Mouse (Mus musculus) lung, embryonic 15.5 days (tissue): ENCODE results near the gene Zglp1. TPM values are rescaled to one million over a fixed set of nuclear protein-coding genes. Genes with fewer than 3 reads are reported as not detected.

Experiments
- ATAC-seq: fragments of 200-750 bp; cut with Nextera tagmentation; 2 replicates; pipeline ENCODE4 v1.8.0; 2017; ENCODE audit warnings: moderate number of reproducible peaks, borderline replicate concordance; ENCODE audit not compliant: low FRiP score, low TSS enrichment; ENCODE audit errors: extremely low read depth
- H3K27ac ChIP-seq: fragments of 300-500 bp; sonication (generic); 2 replicates; pipeline ENCODE4 v1.5.1; 2015; ENCODE audit warnings: moderate library complexity, mild to moderate bottlenecking, inconsistent platforms
- H3K27me3 ChIP-seq: fragments of 300-500 bp; sonication (generic); 2 replicates; pipeline ENCODE4 v1.6.1; 2015; ENCODE audit warnings: inconsistent platforms
- H3K36me3 ChIP-seq: fragments of 300-500 bp; sonication (generic); 2 replicates; pipeline ENCODE4 v1.6.1; 2015; ENCODE audit warnings: inconsistent platforms
- H3K4me1 ChIP-seq: fragments of 300-500 bp; sonication (generic); 2 replicates; pipeline ENCODE4 v1.6.1; 2015; ENCODE audit warnings: inconsistent platforms
- H3K4me2 ChIP-seq: fragments of 300-500 bp; sonication (generic); 2 replicates; pipeline ENCODE4 v1.6.1; 2015; ENCODE audit warnings: inconsistent platforms, mild to moderate bottlenecking, moderate library complexity
- H3K4me3 ChIP-seq: fragments of 300-500 bp; sonication (generic); 2 replicates; pipeline ENCODE4 v1.5.1; 2015; ENCODE audit warnings: mild to moderate bottlenecking, inconsistent platforms
- H3K9ac ChIP-seq: fragments of 300-500 bp; sonication (generic); 2 replicates; pipeline ENCODE4 v1.6.1; 2015; ENCODE audit warnings: inconsistent platforms
- H3K9me3 ChIP-seq: fragments of 300-500 bp; sonication (generic); 2 replicates; pipeline ENCODE4 v1.6.1; 2016; ENCODE audit warnings: inconsistent platforms
- WGBS: fragments of 180-500 bp; shearing (Covaris S2); methylation state at CpG from one replicate; pipeline ENCODE4 v1.1.7; 2015; 5-methylcytosine and 5-hydroxymethylcytosine counted together
- microRNA counts: library from miRNA; unstranded; fragments of <30 nt; microRNA quantifications from one replicate; lab custom pipeline; 2016
- microRNA-seq: library from miRNA; unstranded; fragments of <30 nt; microRNA quantifications from one replicate; pipeline ENCODE4, GENCODE M21; 2016
- polyA plus RNA-seq: library from polyadenylated mRNA; unstranded; fragments of >200 nt; fragmentation: Nextera tagmentation; extraction: Ambion mirVana; gene quantifications from 2 replicates; pipeline ENCODE4 v1.2.1, GENCODE M21; 2015

Gene Zglp1
- polyA plus RNA-seq, 1 experiment from 2014 or later: 0.76 TPM

GRCm38 (mm10) chr9:21022288-21022687, 44.6 kb downstream of the Zglp1 start:
- ATAC-seq: no peak
- Histone ChIP-seq H3K27me3 (peaks cover under 1% of the 10 kb centered on the region; the same call in 1 of the 2 replicates), H3K4me1 (peaks cover 29% of the 10 kb centered on the region), H3K9me3 (no peaks in the 10 kb centered on the region), H3K27ac (peak overlapping the region; percentile 77), H3K9ac (no peak overlapping the region), H3K4me2 (no peak overlapping the region), H3K36me3 (no peaks in the 10 kb centered on the region; the same call in 1 of the 2 replicates), H3K4me3 (no peak overlapping the region)
- WGBS: 39% methylated on average over 6 of the region's 6 CpGs

GRCm38 (mm10) chr9:21021363-21021762, 45.5 kb downstream of the Zglp1 start:
- WGBS: 43% methylated on average over 3 of the region's 3 CpGs
- Histone ChIP-seq H3K36me3 (no peaks in the 10 kb centered on the region; the same call in 1 of the 2 replicates), H3K27me3 (peaks cover 9% of the 10 kb centered on the region), H3K4me1 (peaks cover 30% of the 10 kb centered on the region), H3K9me3 (no peaks in the 10 kb centered on the region), H3K27ac (peak overlapping the region; percentile 77), H3K4me2 (no peak overlapping the region), H3K4me3 (no peak overlapping the region), H3K9ac (no peak overlapping the region)
- ATAC-seq: no peak

- H3K9me3 ChIP-seq: no peaks in the 10 kb centered on the region
- H3K27me3 ChIP-seq: peaks cover 18% of the 10 kb centered on the region
- no peak overlapping the region for H3K4me2 ChIP-seq
- no peak overlapping the region for H3K9ac ChIP-seq
- peaks cover 48% of the 10 kb centered on the region for H3K4me1 ChIP-seq
- no peak overlapping the region for H3K4me3 ChIP-seq
- 74% methylated on average over 2 of the region's 2 CpGs for WGBS
- H3K27ac ChIP-seq: no peak overlapping the region
- no peak for ATAC-seq
- no peaks in the 10 kb centered on the region; the same call in 1 of the 2 replicates for H3K36me3 ChIP-seq
Observed at GRCm38 (mm10) chr9:21018600-21018999, 48.3 kb downstream of the Zglp1 start.

GRCm38 (mm10) chr9:21017177-21017575, 49.7 kb downstream of the Zglp1 start:
- Histone ChIP-seq H3K27ac (0 out of 2 replicates have a peak overlapping the region, but pooled peaks have one; percentile 10), H3K9me3 (no peaks in the 10 kb centered on the region), H3K4me3 (peak overlapping the region; percentile 50), H3K4me2 (peak overlapping the region; percentile 77), H3K4me1 (peaks cover 47% of the 10 kb centered on the region), H3K9ac (no peak overlapping the region; the same call in 1 of the 2 replicates), H3K27me3 (peaks cover 18% of the 10 kb centered on the region), H3K36me3 (no peaks in the 10 kb centered on the region; the same call in 1 of the 2 replicates)
- WGBS: 26% methylated on average over 4 of the region's 4 CpGs
- ATAC-seq: no peak

GRCm38 (mm10) chr9:21016331-21017176, 50.3 kb downstream of the Zglp1 start:
- Histone ChIP-seq H3K4me2 (peak overlapping the region; percentile 77), H3K36me3 (no peaks in the 10 kb centered on the region; the same call in 1 of the 2 replicates), H3K9me3 (no peaks in the 10 kb centered on the region), H3K27me3 (peaks cover 18% of the 10 kb centered on the region), H3K27ac (peak overlapping the region; percentile 52), H3K9ac (peak overlapping the region; percentile 21), H3K4me3 (peak overlapping the region; percentile 50), H3K4me1 (peaks cover 47% of the 10 kb centered on the region)
- ATAC-seq: no peak
- 4% methylated on average over 17 of the region's 17 CpGs for WGBS

GRCm38 (mm10) chr9:21015571-21016130, 51.2 kb downstream of the Zglp1 start, which contains the start of gene Icam1:
TSS of gene Icam1 (plus strand) at chr9:21015985.
- Histone ChIP-seq H3K4me1 (peaks cover 46% of the 10 kb centered on the region), H3K9me3 (no peaks in the 10 kb centered on the region), H3K9ac (peak within 1 kb of the TSS; percentile 21), H3K27ac (peak within 1 kb of the TSS; percentile 55), H3K36me3 (no peaks in the 10 kb centered on the region), H3K27me3 (peaks cover 18% of the 10 kb centered on the region), H3K4me3 (peak within 1 kb of the TSS; percentile 50), H3K4me2 (peak within 1 kb of the TSS; percentile 77)
- WGBS: 1% methylated on average over 30 of the region's 30 CpGs
- ATAC-seq: peak; percentile 34; the same call in 1 of the 2 replicates

GRCm38 (mm10) chr9:21014691-21015570, 52.0 kb downstream of the Zglp1 start:
- Histone ChIP-seq H3K4me3 (peak overlapping the region; percentile 50), H3K4me2 (peak overlapping the region; percentile 77), H3K9me3 (no peaks in the 10 kb centered on the region), H3K4me1 (peaks cover 50% of the 10 kb centered on the region), H3K9ac (peak overlapping the region; percentile 21; the same call in 1 of the 2 replicates), H3K27ac (peak overlapping the region; percentile 55), H3K27me3 (peaks cover 18% of the 10 kb centered on the region), H3K36me3 (no peaks in the 10 kb centered on the region)
- peak; percentile 65; the same call in 1 of the 2 replicates for ATAC-seq
- 4% methylated on average over 29 of the region's 29 CpGs for WGBS

MicroRNAs encoded within 50 kb of the gene (microRNA counts, 519-probe panel; counts per million panel counts)
- microRNA mmu-miR-1900 (lab: Ali Mortazavi, UCI): 2,589 counts per million, percentile 60 among the panel's probes with 10 or more counts

Small RNAs within 50 kb of the gene (microRNA-seq; reads per million reads assigned to microRNA genes)
- gene Mir1900 (not detected), gene Mir7082 (not detected)

Other genes with a start within 250 kb of the Zglp1 start
- gene Rdh8, start 248.6 kb downstream of the Zglp1 start, polyA plus RNA-seq: not detected in 2 replicates
- 15.7 and 18.6 TPM in 2 replicates for gene A230050P20Rik, start 198.5 kb downstream of the Zglp1 start, polyA plus RNA-seq
- gene Angptl6, start 187.4 kb downstream of the Zglp1 start, polyA plus RNA-seq: 2.8 and 3.4 TPM in 2 replicates
- 67.3 and 71.3 TPM in 2 replicates for gene Ppan, start 178.9 kb downstream of the Zglp1 start, polyA plus RNA-seq
- 281 and 294 TPM in 2 replicates for gene Eif3g, start 168.5 kb downstream of the Zglp1 start, polyA plus RNA-seq
- gene Dnmt1, start 107.2 kb downstream of the Zglp1 start, polyA plus RNA-seq: 101 and 104 TPM in 2 replicates
- 63.4 and 65.2 TPM in 2 replicates for gene S1pr2, start 90.3 kb downstream of the Zglp1 start, polyA plus RNA-seq
- gene Mrpl4, start 64.4 kb downstream of the Zglp1 start, polyA plus RNA-seq: 157 and 160 TPM in 2 replicates
- gene Icam1, start 51.1 kb downstream of the Zglp1 start, polyA plus RNA-seq: 55.1 and 57.5 TPM in 2 replicates
- 2.4 and 2.9 TPM in 2 replicates for gene Icam4, start 37.7 kb downstream of the Zglp1 start, polyA plus RNA-seq
- 0.17 and 0.23 TPM in 2 replicates for gene Icam5, start 35.0 kb downstream of the Zglp1 start, polyA plus RNA-seq
- gene Gm49373, start 6.0 kb upstream of the Zglp1 start, polyA plus RNA-seq: 0.29 and 0.47 TPM in 2 replicates
- gene Fdx1l, start 6.5 kb upstream of the Zglp1 start, polyA plus RNA-seq: 55.3 and 56.9 TPM in 2 replicates
- 2.4 and 2.5 TPM in 2 replicates for gene Gm38431, start 24.9 kb upstream of the Zglp1 start, polyA plus RNA-seq
- gene Raver1, start 24.9 kb upstream of the Zglp1 start, polyA plus RNA-seq: 62.0 and 65.4 TPM in 2 replicates
- 12.7 and 15.6 TPM in 2 replicates for gene Tyk2, start 64.2 kb upstream of the Zglp1 start, polyA plus RNA-seq
- gene Cdc37, start 82.9 kb upstream of the Zglp1 start, polyA plus RNA-seq: 316 and 319 TPM in 2 replicates
- gene Pde4a, start 98.6 kb upstream of the Zglp1 start, polyA plus RNA-seq: 8.6 and 9.3 TPM in 2 replicates
- gene Keap1, start 172.3 kb upstream of the Zglp1 start, polyA plus RNA-seq: 65.5 and 68.3 TPM in 2 replicates
- gene S1pr5, start 181.3 kb upstream of the Zglp1 start, polyA plus RNA-seq: 0.10 and 0.15 TPM in 2 replicates
- gene Atg4d, start 198.2 kb upstream of the Zglp1 start, polyA plus RNA-seq: 38.4 and 42.8 TPM in 2 replicates
- gene Kri1, start 220.9 kb upstream of the Zglp1 start, polyA plus RNA-seq: 12.1 and 14.0 TPM in 2 replicates
- gene Cdkn2d, start 224.3 kb upstream of the Zglp1 start, polyA plus RNA-seq: 50.9 and 52.3 TPM in 2 replicates
- gene Ap1m2, start 245.2 kb upstream of the Zglp1 start, polyA plus RNA-seq: 52.2 and 53.3 TPM in 2 replicates